Mouse (Mus musculus) myocyte (in vitro differentiated cells): ENCODE measurements around the gene Slc39a9. TPM values are rescaled to one million over a fixed set of nuclear protein-coding genes. Genes with fewer than 3 reads are reported as not detected.

Experiments
- H3K27me3 ChIP-seq: one replicate; pipeline ENCODE4 v1.6.1; 2011; ENCODE audit not compliant: control insufficient read depth, insufficient read depth, insufficient read length
- H3K36me3 ChIP-seq: one replicate; pipeline ENCODE4 v1.6.1; 2011; ENCODE audit not compliant: control insufficient read depth, insufficient read depth
- H3K4me2 ChIP-seq: one replicate; pipeline ENCODE4 v1.6.1; 2011; ENCODE audit warnings: low read depth, control low read depth
- H3K4me3 ChIP-seq: one replicate; pipeline ENCODE4 v1.5.1; 2011; ENCODE audit warnings: mild to moderate bottlenecking, control low read depth, moderate library complexity
- H3K79me2 ChIP-seq: one replicate; pipeline ENCODE4 v1.6.1; 2011; ENCODE audit not compliant: control insufficient read depth, insufficient read depth
- H3ac ChIP-seq: one replicate; pipeline ENCODE4 v1.6.1; 2011; ENCODE audit not compliant: control insufficient read depth, insufficient read length
- CEBPB ChIP-seq: IDR thresholded peaks from 2 replicates; pipeline ENCODE4 v1.6.1; 2011; ENCODE audit warnings: mild to moderate bottlenecking, moderate library complexity; ENCODE audit not compliant: poor library complexity, insufficient read depth, severe bottlenecking
- E2F4 ChIP-seq: IDR thresholded peaks from one replicate; pipeline ENCODE4 v1.6.1; 2011; ENCODE audit warnings: mild to moderate bottlenecking, control low read depth, moderate library complexity; ENCODE audit not compliant: insufficient read depth
- MAX ChIP-seq: IDR thresholded peaks from one replicate; pipeline ENCODE4 v1.6.1; 2011; ENCODE audit warnings: low read depth, mild to moderate bottlenecking, control low read depth
- MYOD1 ChIP-seq, 3 experiments: IDR thresholded peaks; one replicate each; pipeline ENCODE4 v1.6.1; 2011; ENCODE audit warnings: control low read depth in 2 of 3, low read depth in 2 of 3, mild to moderate bottlenecking in 2 of 3, moderate library complexity in 1 of 3; ENCODE audit not compliant: insufficient read length in 2 of 3, control insufficient read depth in 1 of 3
- MYOG ChIP-seq, 3 experiments: IDR thresholded peaks; one replicate each; pipeline ENCODE4 v1.6.1; 2011; ENCODE audit warnings: control low read depth in 2 of 3, low read depth in 2 of 3, mild to moderate bottlenecking in 2 of 3; ENCODE audit not compliant: insufficient read length in 2 of 3, control insufficient read depth in 1 of 3, insufficient read depth in 1 of 3
- POLR2A ChIP-seq: IDR thresholded peaks from one replicate; pipeline ENCODE4 v1.6.1; 2011; ENCODE audit warnings: low read depth, mild to moderate bottlenecking, control low read depth, moderate library complexity; ENCODE audit not compliant: insufficient read length
- POLR2AphosphoS2 ChIP-seq: IDR thresholded peaks from one replicate; pipeline ENCODE4 v1.6.1; 2011; ENCODE audit warnings: low read depth, control low read depth; ENCODE audit not compliant: insufficient read length
- REST ChIP-seq: IDR thresholded peaks from one replicate; pipeline ENCODE4 v1.6.1; 2011; ENCODE audit warnings: mild to moderate bottlenecking, control low read depth, moderate library complexity; ENCODE audit not compliant: insufficient read depth, insufficient read length
- SRF ChIP-seq: IDR thresholded peaks from one replicate; pipeline ENCODE4 v1.6.1; 2011; ENCODE audit warnings: low read depth; ENCODE audit not compliant: control insufficient read depth, insufficient read length
- TCF12 ChIP-seq: IDR thresholded peaks from one replicate; pipeline ENCODE4 v1.6.1; 2011; ENCODE audit warnings: mild to moderate bottlenecking, control low read depth; ENCODE audit not compliant: poor library complexity, insufficient read depth, severe bottlenecking
- TCF3 ChIP-seq: IDR thresholded peaks from one replicate; pipeline ENCODE4 v1.6.1; 2011; ENCODE audit warnings: low read depth, control low read depth; ENCODE audit not compliant: insufficient read length
- USF1 ChIP-seq: IDR thresholded peaks from one replicate; pipeline ENCODE4 v1.6.1; 2011; ENCODE audit warnings: low read depth, mild to moderate bottlenecking, control low read depth, moderate library complexity
- polyA plus RNA-seq: library from polyadenylated mRNA; unstranded; fragments of >200 nt; fragmentation: generic; extraction: Trizol; gene quantifications from one replicate; pipeline ENCODE4 v1.2.1, GENCODE M21; 2012; ENCODE audit warnings: missing spikeins

Slc39a9 gene
- polyA plus RNA-seq, 1 experiment = 16.6 TPM

GRCm38 (mm10) chr12:80662322-80662721 is 18.6 kb downstream of the Slc39a9 start:
- Histone ChIP-seq H3K79me2 (no peaks in the 10 kb centered on the region), H3ac (no peak overlapping the region), H3K36me3 (peaks cover 12% of the 10 kb centered on the region), H3K27me3 (no peaks in the 10 kb centered on the region), H3K4me3 (no peak overlapping the region), H3K4me2 (no peak overlapping the region)
- TF ChIP-seq USF1 (no peak), REST (no peak)

DNA sequence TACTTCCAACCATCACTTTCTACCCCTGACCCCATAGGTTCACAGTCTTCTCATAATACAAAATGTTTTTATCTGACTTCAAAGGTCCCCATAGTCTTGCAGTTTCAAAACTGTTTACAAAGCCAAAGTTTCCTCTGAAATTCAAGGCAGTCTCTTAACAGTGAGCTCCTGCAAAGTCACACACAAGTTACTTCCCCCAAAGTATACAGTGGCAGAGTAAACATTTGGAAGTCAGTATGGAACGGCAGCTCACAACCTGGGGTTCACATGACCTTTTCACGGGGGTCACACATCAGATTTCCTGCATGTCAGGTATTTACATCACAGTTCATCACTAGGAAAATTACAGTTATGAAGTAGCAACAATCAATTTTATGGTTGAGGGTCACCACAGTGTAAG is 20.3 kb downstream of the Slc39a9 start:
- no peak overlapping the region for H3K4me3 ChIP-seq
- no peak overlapping the region for H3K4me2 ChIP-seq
- peaks cover 17% of the 10 kb centered on the region for H3K36me3 ChIP-seq
- no peaks in the 10 kb centered on the region for H3K79me2 ChIP-seq
- no peak overlapping the region for H3ac ChIP-seq
- TF ChIP-seq USF1 (no peak), POLR2AphosphoS2 (no peak), POLR2A (no peak), E2F4 (no peak), SRF (no peak), TCF12 (no peak), MYOG (IDR thresholded peaks at IDR 0.05; ENCODE audit: control insufficient read depth in 1 of 3, insufficient read depth in 1 of 3, insufficient read length in 2 of 3, low read depth in 2 of 3) (no peak), MAX (no peak), CEBPB (no peak), MYOD1 (IDR thresholded peaks at IDR 0.05; ENCODE audit: control insufficient read depth in 1 of 3, insufficient read length in 2 of 3, low read depth in 2 of 3) (no peak), TCF3 (no peak), REST (no peak)
- H3K27me3 ChIP-seq = no peaks in the 10 kb centered on the region

DNA sequence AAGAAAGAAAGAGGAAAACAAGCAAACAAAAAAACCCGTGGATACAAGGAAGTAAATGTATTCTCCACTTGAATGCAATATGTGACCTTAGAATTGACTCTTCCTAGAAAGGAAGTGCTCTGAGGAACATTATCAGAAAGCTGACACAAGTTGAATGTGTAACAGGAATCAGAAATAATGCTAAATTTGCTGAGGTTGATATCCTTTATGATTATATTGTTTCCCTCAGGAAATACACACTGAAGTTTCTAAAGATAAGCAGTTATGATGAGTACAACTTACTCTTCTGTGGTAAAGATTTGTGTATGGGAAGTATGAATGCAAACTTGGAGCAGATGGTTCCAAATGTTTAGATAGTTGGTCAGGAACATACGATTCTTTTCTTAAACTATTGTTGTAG is 24.7 kb downstream of the Slc39a9 start:
- Histone ChIP-seq H3K79me2 (no peaks in the 10 kb centered on the region), H3K36me3 (peaks cover 26% of the 10 kb centered on the region), H3ac (no peak overlapping the region), H3K4me2 (no peak overlapping the region), H3K4me3 (no peak overlapping the region), H3K27me3 (no peaks in the 10 kb centered on the region)
- TF ChIP-seq SRF (no peak), USF1 (no peak), CEBPB (no peak), POLR2AphosphoS2 (no peak), REST (no peak), MYOG (IDR thresholded peaks at IDR 0.05; ENCODE audit: control insufficient read depth in 1 of 3, insufficient read depth in 1 of 3, insufficient read length in 2 of 3, low read depth in 2 of 3) (no peak), E2F4 (no peak), TCF12 (no peak), POLR2A (no peak), MYOD1 (IDR thresholded peaks at IDR 0.05; ENCODE audit: control insufficient read depth in 1 of 3, insufficient read length in 2 of 3, low read depth in 2 of 3) (no peak), MAX (no peak), TCF3 (no peak)

DNA sequence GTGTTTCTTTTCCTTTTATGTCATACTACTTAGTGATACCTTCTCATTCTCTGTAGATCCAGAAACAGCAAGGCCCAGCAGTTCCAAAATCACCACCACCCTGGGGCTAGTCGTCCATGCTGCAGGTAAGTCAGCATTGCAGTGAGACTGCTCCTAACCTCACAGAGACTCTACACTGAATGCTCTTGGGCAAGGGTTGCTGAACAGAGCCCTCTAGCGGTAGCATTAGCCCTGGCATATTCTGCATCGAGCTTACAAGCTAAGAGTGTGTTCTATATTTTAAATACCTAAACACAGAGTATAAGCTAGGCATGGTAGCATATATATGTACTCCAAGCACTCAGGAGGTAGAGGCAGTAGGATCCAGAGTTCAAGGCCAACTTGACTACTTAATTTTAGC is 29.5 kb downstream of the Slc39a9 start:
- Histone ChIP-seq H3K36me3 (peaks cover 30% of the 10 kb centered on the region), H3K27me3 (no peaks in the 10 kb centered on the region), H3K4me2 (no peak overlapping the region), H3K79me2 (no peaks in the 10 kb centered on the region), H3K4me3 (no peak overlapping the region), H3ac (no peak overlapping the region)
- TF ChIP-seq MYOD1 (IDR thresholded peaks at IDR 0.05; ENCODE audit: control insufficient read depth in 1 of 3, insufficient read length in 2 of 3, low read depth in 2 of 3) (no peak), MYOG (IDR thresholded peaks at IDR 0.05; ENCODE audit: control insufficient read depth in 1 of 3, insufficient read depth in 1 of 3, insufficient read length in 2 of 3, low read depth in 2 of 3) (no peak), SRF (no peak)

- TF ChIP-seq REST = no peak
- no peak for TF ChIP-seq POLR2A
- no peak overlapping the region for H3K4me3 ChIP-seq
- H3K27me3 ChIP-seq = no peaks in the 10 kb centered on the region
- no peaks in the 10 kb centered on the region for H3K79me2 ChIP-seq
- no peak overlapping the region for H3K4me2 ChIP-seq
- no peaks in the 10 kb centered on the region for H3K36me3 ChIP-seq
- no peak overlapping the region for H3ac ChIP-seq
Measured at GRCm38 (mm10) chr12:80681340-80681739, 37.7 kb downstream of the Slc39a9 start.

- H3K4me3 ChIP-seq = no peak overlapping the region
- H3ac ChIP-seq = no peak overlapping the region
- no peak overlapping the region for H3K4me2 ChIP-seq
- H3K79me2 ChIP-seq = no peaks in the 10 kb centered on the region
- H3K36me3 ChIP-seq = no peaks in the 10 kb centered on the region
- no peak for TF ChIP-seq USF1
- TF ChIP-seq POLR2A = no peak
- no peaks in the 10 kb centered on the region for H3K27me3 ChIP-seq
Measured at GRCm38 (mm10) chr12:80683554-80683953, 39.9 kb downstream of the Slc39a9 start.
